Mouse (Mus musculus): Measurements from ENCODE around the gene Enox1. TPM values are rescaled to one million over a fixed set of nuclear protein-coding genes. Genes with fewer than 3 reads are reported as not detected.

The Enox1 gene
- polyA plus RNA-seq, 1 experiment from 2014 or later = 19.6 TPM

- no peak for DNase-seq (ENCODE audit: low spot score)
- ATAC-seq (ENCODE audit: insufficient read depth, low FRiP score, low TSS enrichment) = no peak
- WGBS = 66% methylated on average over 12 of the region's 12 CpGs
Measured at GRCm38 (mm10) chr14:77708354-77709150, 552.0 kb downstream of the Enox1 start.

GRCm38 (mm10) chr14:77714931-77715535 lies 558.5 kb downstream of the Enox1 start:
- no peak overlapping the region for H3K4me2 ChIP-seq (ENCODE audit: low read depth)
- no peak for DNase-seq (ENCODE audit: low spot score)
- H3K36me3 ChIP-seq (ENCODE audit: control insufficient read depth, insufficient read depth, low read length) = no peaks in the 10 kb centered on the region
- no peaks in the 10 kb centered on the region for H3K4me1 ChIP-seq (ENCODE audit: control insufficient read depth, insufficient read depth, low read length)
- H3K9me3 ChIP-seq (ENCODE audit: control insufficient read depth, low read length) = no peaks in the 10 kb centered on the region
- no peak overlapping the region for H3K9ac ChIP-seq (ENCODE audit: low read length)
- no peak for ATAC-seq (ENCODE audit: insufficient read depth, low FRiP score, low TSS enrichment)
- 75% methylated on average over 9 of the region's 9 CpGs for WGBS
- no peak overlapping the region for H3K4me3 ChIP-seq (ENCODE audit: low read depth, low read length)
- no peak overlapping the region for H3K27ac ChIP-seq (ENCODE audit: low read depth, low read length)
- H3K27me3 ChIP-seq (ENCODE audit: control insufficient read depth, insufficient read depth, low read length) = no peaks in the 10 kb centered on the region

More at GRCm38 (mm10) chr14:77708354-77709150, 552.0 kb downstream of the Enox1 start:
- no peak overlapping the region for H3K9ac ChIP-seq (ENCODE audit: low read length)
- H3K9me3 ChIP-seq (ENCODE audit: control insufficient read depth, low read length) = no peaks in the 10 kb centered on the region
- H3K27me3 ChIP-seq (ENCODE audit: control insufficient read depth, insufficient read depth, low read length) = no peaks in the 10 kb centered on the region
- peaks cover 2% of the 10 kb centered on the region; the same call in 1 of the 2 replicates for H3K4me1 ChIP-seq (ENCODE audit: control insufficient read depth, insufficient read depth, low read length)
- H3K4me2 ChIP-seq (ENCODE audit: low read depth) = no peak overlapping the region
- no peaks in the 10 kb centered on the region for H3K36me3 ChIP-seq (ENCODE audit: control insufficient read depth, insufficient read depth, low read length)
- H3K27ac ChIP-seq (ENCODE audit: low read depth, low read length) = no peak overlapping the region
- H3K4me3 ChIP-seq (ENCODE audit: low read depth, low read length) = no peak overlapping the region

- Histone ChIP-seq H3K9ac (ENCODE audit: low read length) (no peak overlapping the region), H3K4me3 (ENCODE audit: low read depth, low read length) (no peak overlapping the region), H3K27me3 (ENCODE audit: control insufficient read depth, insufficient read depth, low read length) (no peaks in the 10 kb centered on the region), H3K36me3 (ENCODE audit: control insufficient read depth, insufficient read depth, low read length) (no peaks in the 10 kb centered on the region), H3K4me2 (ENCODE audit: low read depth) (no peak overlapping the region), H3K9me3 (ENCODE audit: control insufficient read depth, low read length) (no peaks in the 10 kb centered on the region), H3K4me1 (ENCODE audit: control insufficient read depth, insufficient read depth, low read length) (no peaks in the 10 kb centered on the region), H3K27ac (ENCODE audit: low read depth, low read length) (no peak overlapping the region)
- WGBS = 89% methylated on average over 5 of the region's 5 CpGs
- no peak for DNase-seq (ENCODE audit: low spot score)
- ATAC-seq (ENCODE audit: insufficient read depth, low FRiP score, low TSS enrichment) = no peak
Measured at GRCm38 (mm10) chr14:77716981-77717380, 560.4 kb downstream of the Enox1 start.

DNA sequence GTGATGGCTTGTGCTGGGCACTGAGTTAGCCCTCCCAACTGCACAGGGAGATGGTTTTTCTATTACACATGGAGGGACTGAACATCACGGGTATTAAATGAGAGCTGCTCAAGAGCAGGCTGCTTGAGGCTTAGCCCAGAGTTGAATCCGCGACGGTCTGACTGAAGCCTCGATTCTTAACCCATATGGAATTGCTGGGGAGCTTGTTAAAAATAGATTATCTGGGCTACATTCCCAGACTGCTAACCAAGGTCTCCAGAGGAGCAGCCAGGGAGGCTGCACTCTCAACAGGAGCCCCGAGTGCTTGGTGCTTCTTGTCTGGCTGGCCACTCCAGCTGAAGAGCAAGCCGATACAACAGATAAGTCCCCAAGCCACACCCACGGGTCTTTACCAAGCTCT lies 562.3 kb downstream of the Enox1 start:
- no peaks in the 10 kb centered on the region for H3K27me3 ChIP-seq (ENCODE audit: control insufficient read depth, insufficient read depth, low read length)
- H3K9ac ChIP-seq (ENCODE audit: low read length) = no peak overlapping the region
- no peak overlapping the region for H3K4me3 ChIP-seq (ENCODE audit: low read depth, low read length)
- no peak overlapping the region for H3K27ac ChIP-seq (ENCODE audit: low read depth, low read length)
- DNase-seq (ENCODE audit: low spot score) (no peak), ATAC-seq (ENCODE audit: insufficient read depth, low FRiP score, low TSS enrichment) (no peak)
- no peaks in the 10 kb centered on the region for H3K36me3 ChIP-seq (ENCODE audit: control insufficient read depth, insufficient read depth, low read length)
- no peak overlapping the region for H3K4me2 ChIP-seq (ENCODE audit: low read depth)
- 86% methylated on average over 8 of the region's 8 CpGs for WGBS
- no peaks in the 10 kb centered on the region for H3K9me3 ChIP-seq (ENCODE audit: control insufficient read depth, low read length)
- no peaks in the 10 kb centered on the region for H3K4me1 ChIP-seq (ENCODE audit: control insufficient read depth, insufficient read depth, low read length)

GRCm38 (mm10) chr14:77738056-77738455 lies 581.5 kb downstream of the Enox1 start:
- Histone ChIP-seq H3K27me3 (ENCODE audit: control insufficient read depth, insufficient read depth, low read length) (no peaks in the 10 kb centered on the region), H3K4me1 (ENCODE audit: control insufficient read depth, insufficient read depth, low read length) (no peaks in the 10 kb centered on the region), H3K4me3 (ENCODE audit: low read depth, low read length) (no peak overlapping the region), H3K9ac (ENCODE audit: low read length) (no peak overlapping the region), H3K4me2 (ENCODE audit: low read depth) (no peak overlapping the region), H3K36me3 (ENCODE audit: control insufficient read depth, insufficient read depth, low read length) (no peaks in the 10 kb centered on the region), H3K27ac (ENCODE audit: low read depth, low read length) (no peak overlapping the region), H3K9me3 (ENCODE audit: control insufficient read depth, low read length) (no peaks in the 10 kb centered on the region)
- ATAC-seq (ENCODE audit: insufficient read depth, low FRiP score, low TSS enrichment) (no peak), DNase-seq (ENCODE audit: low spot score) (no peak)
- 80% methylated on average over 3 of the region's 3 CpGs for WGBS

DNA sequence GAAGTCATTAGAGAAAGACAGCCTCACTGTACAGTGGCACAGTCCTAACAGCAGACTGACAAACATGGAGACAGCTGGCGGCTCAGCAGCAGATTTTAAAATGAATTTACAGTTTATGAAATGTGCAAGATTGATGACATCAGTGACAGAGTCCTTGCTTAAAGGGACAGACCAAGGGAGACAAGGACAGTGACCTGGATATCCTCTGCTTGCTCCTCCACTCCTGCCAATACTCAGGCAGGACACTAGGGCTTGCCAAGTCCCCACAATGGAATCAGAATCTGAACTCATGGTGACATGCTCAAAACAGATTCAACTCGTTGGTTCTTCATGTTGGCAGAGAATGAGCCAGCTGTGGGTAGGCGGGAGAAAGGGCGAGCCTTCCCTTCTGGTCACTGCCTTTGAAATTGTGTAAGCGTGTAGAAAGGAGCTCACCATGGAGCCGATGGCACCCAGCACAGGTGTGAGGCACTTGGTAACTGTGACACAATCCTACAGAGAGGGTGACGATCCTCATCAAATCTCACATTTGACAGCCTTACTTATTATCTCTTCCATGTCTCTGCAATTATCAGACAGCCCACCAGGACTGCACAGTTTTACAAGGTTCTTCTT lies 582.3 kb downstream of the Enox1 start:
- no peak overlapping the region for H3K9ac ChIP-seq (ENCODE audit: low read length)
- no peaks in the 10 kb centered on the region for H3K36me3 ChIP-seq (ENCODE audit: control insufficient read depth, insufficient read depth, low read length)
- H3K9me3 ChIP-seq (ENCODE audit: control insufficient read depth, low read length) = no peaks in the 10 kb centered on the region
- DNase-seq (ENCODE audit: low spot score) (no peak), ATAC-seq (ENCODE audit: insufficient read depth, low FRiP score, low TSS enrichment) (no peak)
- no peaks in the 10 kb centered on the region for H3K4me1 ChIP-seq (ENCODE audit: control insufficient read depth, insufficient read depth, low read length)
- WGBS = 85% methylated on average over 7 of the region's 7 CpGs
- no peaks in the 10 kb centered on the region for H3K27me3 ChIP-seq (ENCODE audit: control insufficient read depth, insufficient read depth, low read length)
- no peak overlapping the region for H3K4me3 ChIP-seq (ENCODE audit: low read depth, low read length)
- no peak overlapping the region for H3K4me2 ChIP-seq (ENCODE audit: low read depth)
- no peak overlapping the region for H3K27ac ChIP-seq (ENCODE audit: low read depth, low read length)

DNA sequence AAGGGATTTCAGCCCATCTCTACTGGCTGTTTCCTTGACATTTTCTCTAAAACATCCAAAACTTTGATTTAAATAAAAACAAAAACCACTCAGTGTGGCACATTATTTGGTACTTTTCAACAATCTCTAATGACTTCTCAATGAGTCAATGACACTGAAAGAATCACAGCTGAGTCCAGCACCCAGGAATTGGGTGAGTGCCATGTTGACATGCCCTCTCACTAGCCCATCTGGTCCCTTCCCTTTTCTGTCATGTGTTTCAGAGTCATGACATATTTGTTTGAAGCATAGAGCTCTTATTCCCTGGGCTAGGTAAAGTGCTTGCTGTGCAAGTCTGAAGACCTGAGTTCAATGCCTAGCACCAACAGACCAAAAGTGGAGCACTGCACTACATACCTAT lies 582.8 kb downstream of the Enox1 start:
- no peak overlapping the region for H3K4me3 ChIP-seq (ENCODE audit: low read depth, low read length)
- H3K27ac ChIP-seq (ENCODE audit: low read depth, low read length) = no peak overlapping the region
- ATAC-seq (ENCODE audit: insufficient read depth, low FRiP score, low TSS enrichment) (no peak), DNase-seq (ENCODE audit: low spot score) (no peak)
- H3K9me3 ChIP-seq (ENCODE audit: control insufficient read depth, low read length) = no peaks in the 10 kb centered on the region
- H3K4me1 ChIP-seq (ENCODE audit: control insufficient read depth, insufficient read depth, low read length) = no peaks in the 10 kb centered on the region
- no peaks in the 10 kb centered on the region for H3K36me3 ChIP-seq (ENCODE audit: control insufficient read depth, insufficient read depth, low read length)
- no peak overlapping the region for H3K4me2 ChIP-seq (ENCODE audit: low read depth)
- H3K27me3 ChIP-seq (ENCODE audit: control insufficient read depth, insufficient read depth, low read length) = no peaks in the 10 kb centered on the region
- no peak overlapping the region for H3K9ac ChIP-seq (ENCODE audit: low read length)

DNA sequence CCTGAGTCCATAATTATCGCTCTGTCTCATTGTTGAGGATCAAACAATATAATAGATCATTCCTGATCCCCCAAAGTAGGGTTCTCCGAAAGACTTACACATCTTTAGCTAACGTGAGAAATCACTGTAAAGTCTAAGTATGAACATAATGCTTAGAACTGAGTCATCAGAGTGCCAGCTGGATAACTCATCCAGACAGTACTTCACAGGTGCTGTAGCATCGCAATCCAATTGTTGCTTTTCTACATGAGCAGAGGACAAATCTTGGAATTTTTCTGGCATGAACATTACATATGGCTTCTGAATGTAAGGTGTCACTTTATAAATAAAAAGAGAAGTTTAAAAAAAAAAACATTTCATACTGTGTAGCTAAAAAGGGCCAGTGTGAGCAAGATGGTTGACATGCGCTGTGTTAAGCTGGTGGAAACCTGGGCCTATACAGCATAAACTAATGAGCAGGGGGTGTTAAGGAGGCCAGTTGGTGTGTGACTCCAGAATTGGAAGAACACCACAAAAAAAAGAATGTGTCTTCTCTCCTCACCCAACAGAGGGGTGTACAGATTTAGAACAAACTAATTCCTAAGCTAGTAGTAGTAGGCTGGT lies 588.2 kb downstream of the Enox1 start:
- H3K27ac ChIP-seq (ENCODE audit: low read depth, low read length) = no peak overlapping the region
- H3K36me3 ChIP-seq (ENCODE audit: control insufficient read depth, insufficient read depth, low read length) = no peaks in the 10 kb centered on the region
- H3K4me2 ChIP-seq (ENCODE audit: low read depth) = no peak overlapping the region
- no peak overlapping the region for H3K9ac ChIP-seq (ENCODE audit: low read length)
- no peaks in the 10 kb centered on the region for H3K4me1 ChIP-seq (ENCODE audit: control insufficient read depth, insufficient read depth, low read length)
- no peak for ATAC-seq (ENCODE audit: insufficient read depth, low FRiP score, low TSS enrichment)
- no peak overlapping the region for H3K4me3 ChIP-seq (ENCODE audit: low read depth, low read length)
- H3K27me3 ChIP-seq (ENCODE audit: control insufficient read depth, insufficient read depth, low read length) = no peaks in the 10 kb centered on the region
- H3K9me3 ChIP-seq (ENCODE audit: control insufficient read depth, low read length) = no peaks in the 10 kb centered on the region
- DNase-seq (ENCODE audit: low spot score) = no peak
- 91% methylated on average over 5 of the region's 5 CpGs for WGBS
